Mouse (Mus musculus) CH12.LX (cell line): ENCODE data around the gene Mff. TPM values are rescaled to one million over a fixed set of nuclear protein-coding genes. Genes with fewer than 3 reads are reported as not detected.

Source experiments
- DNase-seq: peaks from one replicate; pipeline ENCODE4 v3.0.0-alpha.2; 2013; ENCODE audit errors: extremely low read depth
- H3K27ac ChIP-seq: 2 replicates; pipeline ENCODE4 v1.5.1; 2012; ENCODE audit warnings: low read depth, mild to moderate bottlenecking, control low read depth, moderate library complexity; ENCODE audit not compliant: insufficient read depth
- H3K27me3 ChIP-seq: replicated peaks from 2 replicates; pipeline ENCODE3; 2012; ENCODE audit warnings: inconsistent platforms
- H3K36me3 ChIP-seq, 2 experiments: replicated peaks in 1 of 2; 2 replicates each; pipeline versions ENCODE3 to v1.6.1; 2012; ENCODE audit warnings: inconsistent platforms in 1 of 2, low read length in 1 of 2, mild to moderate bottlenecking in 1 of 2, mixed read lengths in 1 of 2, moderate library complexity in 1 of 2; ENCODE audit not compliant: control insufficient read depth in 1 of 2, insufficient read depth in 1 of 2
- H3K4me1 ChIP-seq, 2 experiments: 2 replicates each; pipeline ENCODE4 v1.6.1; 2012; ENCODE audit warnings: inconsistent platforms in 1 of 2, moderate library complexity in 1 of 2; ENCODE audit not compliant: insufficient read depth in 2 of 2, control insufficient read depth in 1 of 2
- H3K4me2 ChIP-seq: 2 replicates; pipeline ENCODE4 v1.6.1; 2012; ENCODE audit warnings: low read depth, mild to moderate bottlenecking, control low read depth; ENCODE audit not compliant: poor library complexity, insufficient read depth, severe bottlenecking
- H3K4me3 ChIP-seq, 3 experiments: fragments of 150-350 bp in 1 of 3; sonication (generic) in 1 of 3; replicated peaks in 1 of 3; 2 replicates each; pipeline versions ENCODE3 to v1.5.1; 2011 to 2012; ENCODE audit warnings: low read depth in 2 of 3, low read length in 2 of 3, mild to moderate bottlenecking in 2 of 3, moderate library complexity in 2 of 3, control low read depth in 1 of 3, improper control_type of control experiment in 1 of 3, inconsistent platforms in 1 of 3, mixed read lengths in 1 of 3; ENCODE audit not compliant: poor library complexity in 1 of 3
- H3K79me2 ChIP-seq: replicated peaks from 2 replicates; pipeline ENCODE4 v1.6.1; 2012; ENCODE audit warnings: mild to moderate bottlenecking, moderate library complexity; ENCODE audit not compliant: control insufficient read depth, poor library complexity, insufficient read depth, severe bottlenecking; ENCODE audit errors: extremely low read depth
- H3K9ac ChIP-seq: 2 replicates; pipeline ENCODE4 v1.6.1; 2012; ENCODE audit warnings: low read depth, mild to moderate bottlenecking, control low read depth, moderate library complexity; ENCODE audit not compliant: insufficient read depth
- H3K9me3 ChIP-seq: replicated peaks from 2 replicates; pipeline ENCODE3; 2012; ENCODE audit warnings: low read length, inconsistent platforms, mixed read lengths
- BHLHE40 ChIP-seq: IDR thresholded peaks from 2 replicates; pipeline ENCODE4 v1.6.1; 2011; ENCODE audit warnings: mild to moderate bottlenecking, low read depth, low read length, improper control_type of control experiment
- CHD1 ChIP-seq: IDR thresholded peaks from 2 replicates; pipeline ENCODE4 v1.6.1; 2012; ENCODE audit warnings: low read depth, low read length, improper control_type of control experiment, inconsistent platforms
- CTCF ChIP-seq, 2 experiments: IDR thresholded peaks in 1 of 2; conservative IDR thresholded peaks in 1 of 2; 2 replicates each; pipeline ENCODE4 v1.5.1; 2011 to 2012; ENCODE audit warnings: low read depth in 2 of 2, low read length in 2 of 2, improper control_type of control experiment in 1 of 2, inconsistent platforms in 1 of 2, mild to moderate bottlenecking in 1 of 2, moderate library complexity in 1 of 2
- E2F4 ChIP-seq: IDR thresholded peaks from 2 replicates; pipeline ENCODE4 v1.6.1; 2011; ENCODE audit warnings: low read depth, low read length, improper control_type of control experiment; ENCODE audit not compliant: insufficient replicate concordance
- ELF1 ChIP-seq: IDR thresholded peaks from 2 replicates; pipeline ENCODE4 v1.6.1; 2014; ENCODE audit warnings: low read depth, mild to moderate bottlenecking, inconsistent platforms, low read length, improper control_type of control experiment
- GABPA ChIP-seq: IDR thresholded peaks from 2 replicates; pipeline ENCODE4 v1.6.1; 2012; ENCODE audit warnings: low read depth, low read length, improper control_type of control experiment, inconsistent platforms; ENCODE audit not compliant: insufficient replicate concordance
- IRF4 ChIP-seq: IDR thresholded peaks from 2 replicates; pipeline ENCODE4 v1.6.1; 2014; ENCODE audit warnings: low read depth, mild to moderate bottlenecking, inconsistent platforms, low read length, improper control_type of control experiment
- JUN ChIP-seq: IDR thresholded peaks from 2 replicates; pipeline ENCODE4 v1.6.1; 2011; ENCODE audit warnings: low read depth, mild to moderate bottlenecking, low read length, improper control_type of control experiment, moderate library complexity; ENCODE audit not compliant: insufficient read depth
- KAT2A ChIP-seq: IDR thresholded peaks from 2 replicates; pipeline ENCODE4 v1.6.1; 2012; ENCODE audit warnings: low read length, improper control_type of control experiment, inconsistent platforms; ENCODE audit not compliant: insufficient replicate concordance
- MAFK ChIP-seq: IDR thresholded peaks from 2 replicates; pipeline ENCODE4 v1.6.1; 2011; ENCODE audit warnings: low read length, improper control_type of control experiment; ENCODE audit not compliant: insufficient replicate concordance
- MAX ChIP-seq: IDR thresholded peaks from 2 replicates; pipeline ENCODE4 v1.6.1; 2011; ENCODE audit warnings: low read length, improper control_type of control experiment
- MAZ ChIP-seq: IDR thresholded peaks from 2 replicates; pipeline ENCODE4 v1.6.1; 2012; ENCODE audit warnings: low read depth, mild to moderate bottlenecking, inconsistent platforms, low read length, improper control_type of control experiment, moderate library complexity
- MEF2A ChIP-seq: IDR thresholded peaks from 2 replicates; pipeline ENCODE4 v1.6.1; 2014; ENCODE audit warnings: low read depth, mild to moderate bottlenecking, inconsistent platforms, low read length, improper control_type of control experiment, borderline replicate concordance
- NRF1 ChIP-seq: IDR thresholded peaks from 2 replicates; pipeline ENCODE4 v1.6.1; 2014; ENCODE audit warnings: low read depth, mild to moderate bottlenecking, inconsistent platforms, low read length, improper control_type of control experiment, moderate library complexity
- PAX5 ChIP-seq: IDR thresholded peaks from 2 replicates; pipeline ENCODE4 v1.6.1; 2012; ENCODE audit warnings: low read length, inconsistent platforms, mixed read lengths
- RAD21 ChIP-seq: IDR thresholded peaks from 2 replicates; pipeline ENCODE4 v1.6.1; 2011; ENCODE audit warnings: low read depth, mild to moderate bottlenecking, low read length, improper control_type of control experiment, moderate library complexity
- RCOR1 ChIP-seq: conservative IDR thresholded peaks from 2 replicates; pipeline ENCODE4 v1.6.1; 2012; ENCODE audit warnings: low read depth, mild to moderate bottlenecking, inconsistent platforms, low read length, improper control_type of control experiment
- SMC3 ChIP-seq: IDR thresholded peaks from 2 replicates; pipeline ENCODE4 v1.6.1; 2011; ENCODE audit warnings: low read depth, low read length, improper control_type of control experiment
- UBTF ChIP-seq: IDR thresholded peaks from 2 replicates; pipeline ENCODE4 v1.6.1; 2012; ENCODE audit warnings: low read depth, mild to moderate bottlenecking, inconsistent platforms, low read length, improper control_type of control experiment, moderate library complexity
- USF1 ChIP-seq: IDR thresholded peaks from 2 replicates; pipeline ENCODE4 v1.6.1; 2014; ENCODE audit warnings: low read depth, mild to moderate bottlenecking, inconsistent platforms, low read length, improper control_type of control experiment
- USF2 ChIP-seq: conservative IDR thresholded peaks from 2 replicates; pipeline ENCODE4 v1.6.1; 2011; ENCODE audit warnings: low read depth, low read length, improper control_type of control experiment
- ZKSCAN1 ChIP-seq: IDR thresholded peaks from 2 replicates; pipeline ENCODE4 v1.6.1; 2012; ENCODE audit warnings: low read depth, inconsistent platforms, low read length, improper control_type of control experiment, borderline replicate concordance
- ZMIZ1 ChIP-seq: IDR thresholded peaks from 2 replicates; pipeline ENCODE4 v1.6.1; 2012; ENCODE audit warnings: low read depth, mild to moderate bottlenecking, inconsistent platforms, low read length, improper control_type of control experiment
- dilution Hi-C: fragments of 300-500 bp; cut with MboI; formaldehyde crosslinking; loops from 2 replicates; pipeline ENCODE4 v1.14.3; 2020; ENCODE audit warnings: low sequenced_read_pairs; ENCODE audit not compliant: extremely low pct_unique_long_range_greater_than_20kb, extremely low pct_ligation_motif_present
- in situ Hi-C: fragments of 300-500 bp; cut with MboI; formaldehyde crosslinking; loops from 3 replicates; pipeline ENCODE4 v1.14.3; 2019; ENCODE audit warnings: low sequenced_read_pairs, low pct_ligation_motif_present, low pct_unique_long_range_greater_than_20kb, mixed read lengths
- polyA plus RNA-seq: library from polyadenylated mRNA; unstranded; fragments of >175 nt; gene quantifications from 2 replicates; pipeline ENCODE4 v1.2.1, GENCODE M21; 2012; ENCODE audit warnings: low read depth; ENCODE audit not compliant: insufficient read length
- total RNA-seq, 2 experiments: library from RNA; depleted of rRNA; stranded (reverse); fragments of 300-350 nt in 1 of 2; fragments of >200 nt in 1 of 2; gene quantifications; 2 replicates each; pipeline ENCODE4 v1.2.3; 2012 to 2014

Mff gene
- total and polyA plus RNA-seq, 3 experiments = 90.7 to 232 (median 169) TPM

- no peak overlapping the region for H3K27ac ChIP-seq
- peak; percentile 32 for DNase-seq
- H3K4me1 ChIP-seq = no peaks in the 10 kb centered on the region
- peaks cover 10 to 57% of the 10 kb centered on the region in 2 experiments for H3K36me3 ChIP-seq
- H3K9me3 ChIP-seq = no peaks in the 10 kb centered on the region
- no peak overlapping the region for H3K9ac ChIP-seq
- in situ Hi-C loops = loop anchor here (25.0 kb wide), 1 partner anchor 197 kb away; no protein-coding TSS in a partner anchor
- dilution Hi-C loops = no loop called here
- no peaks in the 10 kb centered on the region for H3K79me2 ChIP-seq
- no peak overlapping the region for H3K4me2 ChIP-seq
- no peak overlapping the region for H3K4me3 ChIP-seq
- TF ChIP-seq CTCF (conservative IDR thresholded peaks at IDR 0.05 in 1 of 2, IDR thresholded peaks at IDR 0.05 in 1 of 2; ENCODE audit: low read depth in 2 of 2, low read length in 2 of 2) (peak; percentile 52 to 54), CHD1 (no peak), BHLHE40 (no peak), PAX5 (no peak), MAZ (no peak), NRF1 (no peak), GABPA (no peak), RCOR1 (no peak), MAFK (no peak), JUN (no peak), ELF1 (no peak), ZMIZ1 (no peak), RAD21 (peak; percentile 27), MAX (no peak), KAT2A (no peak), USF1 (no peak), ZKSCAN1 (no peak), SMC3 (0 out of 2 replicates have a peak, but pooled peaks have one; percentile 7)
- H3K27me3 ChIP-seq = no peaks in the 10 kb centered on the region
Measured at GRCm38 (mm10) chr1:82759520-82759919, 34.8 kb downstream of the Mff start.

DNA sequence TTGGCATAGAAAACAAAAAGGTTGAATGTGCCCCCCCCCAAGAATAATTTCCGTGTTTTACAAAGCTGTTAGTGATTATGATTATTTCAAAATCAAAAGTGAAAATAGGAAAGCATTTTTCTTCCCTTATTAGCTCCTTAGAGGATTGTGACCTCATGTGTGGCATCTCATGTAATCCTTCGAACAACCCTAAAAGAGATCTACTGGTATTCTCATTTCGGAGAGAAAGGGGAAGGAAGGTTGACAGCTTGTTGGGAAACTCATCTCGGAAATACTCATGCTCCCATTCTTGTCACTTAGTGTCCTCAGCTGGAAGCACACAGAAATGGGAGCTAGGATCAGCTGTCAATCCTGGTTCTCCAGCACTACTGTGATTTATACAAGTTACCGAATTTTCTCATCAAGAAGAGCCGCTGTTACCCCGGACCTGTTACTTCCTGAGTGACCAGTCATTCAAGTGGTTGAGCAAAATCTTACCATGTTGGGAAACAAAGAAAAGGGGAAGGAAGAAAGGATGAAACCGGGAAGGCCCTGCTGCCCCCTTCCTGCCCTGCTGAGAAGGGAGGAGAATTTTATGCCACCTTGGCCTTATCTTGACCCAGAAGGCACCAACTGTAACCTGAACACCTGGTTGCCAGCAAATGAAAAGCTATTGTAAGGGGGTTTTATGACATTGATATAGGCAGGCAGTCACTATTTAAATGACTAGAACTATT lies 36.9 kb downstream of the Mff start:
- no peak overlapping the region for H3K4me2 ChIP-seq
- H3K27ac ChIP-seq = no peak overlapping the region
- dilution Hi-C loops = no loop called here
- TF ChIP-seq GABPA (no peak), MEF2A (no peak), MAFK (no peak), NRF1 (no peak), JUN (no peak), IRF4 (no peak), USF2 (no peak), UBTF (no peak), E2F4 (no peak)
- TF ChIP-seq, all 38 proteins: peak for 0
- in situ Hi-C loops = loop anchor here (25.0 kb wide), 1 partner anchor 199 kb away; no protein-coding TSS in a partner anchor
- H3K36me3 ChIP-seq = peaks cover 0 to 41% of the 10 kb centered on the region in 2 experiments
- no peaks in the 10 kb centered on the region for H3K79me2 ChIP-seq
- H3K9ac ChIP-seq = no peak overlapping the region
- no peaks in the 10 kb centered on the region for H3K27me3 ChIP-seq
- no peak overlapping the region for H3K4me3 ChIP-seq
- no peaks in the 10 kb centered on the region for H3K4me1 ChIP-seq
- no peaks in the 10 kb centered on the region for H3K9me3 ChIP-seq
- no peak for DNase-seq
